Mouse (Mus musculus): ENCODE measurements around the gene Wdr53. TPM values are rescaled to one million over a fixed set of nuclear protein-coding genes. Genes with fewer than 3 reads are reported as not detected.

Gene Wdr53
- polyA plus RNA-seq (2012; rRNA removed; ENCODE audit: low replicate concordance): 0.55 and 0.72 TPM in 2 replicates

GRCm38 (mm10) chr16:32246952-32247370 is at the start of gene Wdr53, which contains the start of gene Fbxo45:
TSS of gene Wdr53 (plus strand) at chr16:32247227.
TSS of gene Fbxo45 (minus strand) at chr16:32247158.

GRCm38 (mm10) chr16:32271291-32271690 is 24.3 kb downstream of the Wdr53 start, which contains the start of gene Smco1:
TSS of gene Smco1 (plus strand) at chr16:32271468.

GRCm38 (mm10) chr16:32277308-32278256 is 30.6 kb downstream of the Wdr53 start, which contains the start of gene Rnf168:
TSS of gene Rnf168 (plus strand) at chr16:32277459.

Other genes starting within 250 kb of the Wdr53 start
- gene Senp5, start 243.9 kb upstream of the Wdr53 start, polyA plus RNA-seq (2012; rRNA removed; ENCODE audit: low replicate concordance): 0.89 and 1.3 TPM in 2 replicates
- gene Pak2, start 167.9 kb upstream of the Wdr53 start, polyA plus RNA-seq (2012; rRNA removed; ENCODE audit: low replicate concordance): 7.6 and 10.4 TPM in 2 replicates
- 48.1 and 53.2 TPM in 2 replicates for gene Pigx, start 147.5 kb upstream of the Wdr53 start, polyA plus RNA-seq (2012; rRNA removed; ENCODE audit: low replicate concordance)
- 17.2 and 29.4 TPM in 2 replicates for gene Cep19, start 147.4 kb upstream of the Wdr53 start, polyA plus RNA-seq (2012; rRNA removed; ENCODE audit: low replicate concordance)
- gene Nrros, start 81.6 kb upstream of the Wdr53 start, polyA plus RNA-seq (2012; rRNA removed; ENCODE audit: low replicate concordance): 6.1 and 6.8 TPM in 2 replicates
- gene Bex6, start 67.4 kb upstream of the Wdr53 start, polyA plus RNA-seq (2012; rRNA removed; ENCODE audit: low replicate concordance): not detected in 2 replicates
- gene Fbxo45, start 69 bp upstream of the Wdr53 start, polyA plus RNA-seq (2012; rRNA removed; ENCODE audit: low replicate concordance): 1.0 and 1.3 TPM in 2 replicates
- gene Smco1, start 24.2 kb downstream of the Wdr53 start, polyA plus RNA-seq (2012; rRNA removed; ENCODE audit: low replicate concordance): not detected in 2 replicates
- 3.2 and 3.9 TPM in 2 replicates for gene Rnf168, start 30.2 kb downstream of the Wdr53 start, polyA plus RNA-seq (2012; rRNA removed; ENCODE audit: low replicate concordance)
- gene Ubxn7, start 85.0 kb downstream of the Wdr53 start, polyA plus RNA-seq (2012; rRNA removed; ENCODE audit: low replicate concordance): 0.50 and 2.0 TPM in 2 replicates
- gene Tm4sf19, start 153.3 kb downstream of the Wdr53 start, polyA plus RNA-seq (2012; rRNA removed; ENCODE audit: low replicate concordance): 0.59 TPM in 1 of 2 replicates, not detected in the other
- 0.39 and 2.7 TPM in 2 replicates for gene Tctex1d2, start 172.5 kb downstream of the Wdr53 start, polyA plus RNA-seq (2012; rRNA removed; ENCODE audit: low replicate concordance)
- 43.6 and 55.6 TPM in 2 replicates for gene Pcyt1a, start 183.7 kb downstream of the Wdr53 start, polyA plus RNA-seq (2012; rRNA removed; ENCODE audit: low replicate concordance)
- 143 and 387 TPM in 2 replicates for gene Slc51a, start 240.7 kb downstream of the Wdr53 start, polyA plus RNA-seq (2012; rRNA removed; ENCODE audit: low replicate concordance)
- gene Zdhhc19, start 249.0 kb downstream of the Wdr53 start, polyA plus RNA-seq (2012; rRNA removed; ENCODE audit: low replicate concordance): 0.81 and 1.1 TPM in 2 replicates